Mouse (Mus musculus) liver, embryonic 14.5 days (tissue): ENCODE measurements at regions not wholly inside any gene's neighbourhood (a gene's known extent, or its start where the extent isn't known, plus 50 kb on each side); places are given as distances from the start of the nearest gene placed in this dataset.

ENCODE experiments used
- ATAC-seq: fragments of 200-750 bp; cut with Nextera tagmentation; 2 replicates; pipeline ENCODE4 v1.8.0; 2017; ENCODE audit warnings: moderate number of reproducible peaks, mild to moderate bottlenecking, moderate library complexity; ENCODE audit not compliant: insufficient read depth
- DNase-seq, 3 experiments: peaks; one replicate each; pipeline ENCODE4 v3.0.0-alpha.2; 2012 to 2013; ENCODE audit warnings: low read depth in 3 of 3, low spot score in 3 of 3
- H3K27ac ChIP-seq: fragments of 300-500 bp; sonication (generic); 2 replicates; pipeline ENCODE4 v1.5.1; 2014; ENCODE audit warnings: moderate library complexity, mild to moderate bottlenecking, control low read depth, inconsistent platforms
- H3K27me3 ChIP-seq: fragments of 300-500 bp; sonication (generic); 2 replicates; pipeline ENCODE4 v1.6.1; 2014; ENCODE audit warnings: mild to moderate bottlenecking, low read length, moderate library complexity; ENCODE audit not compliant: control insufficient read depth, insufficient read depth
- H3K36me3 ChIP-seq: fragments of 300-500 bp; sonication (generic); replicated peaks from 2 replicates; pipeline ENCODE4 v1.6.1; 2014; ENCODE audit warnings: low read depth; ENCODE audit not compliant: control insufficient read depth, insufficient read depth
- H3K4me1 ChIP-seq, 2 experiments: fragments of 200-500 bp in 1 of 2; fragments of 300-500 bp in 1 of 2; sonication (generic) in 1 of 2; replicated peaks; 2 replicates each; pipeline ENCODE4 v1.6.1; 2012 to 2014; ENCODE audit warnings: antibody characterized with exemption in 1 of 2, inconsistent platforms in 1 of 2, low read length in 1 of 2; ENCODE audit not compliant: control insufficient read depth in 2 of 2, insufficient read depth in 2 of 2
- H3K4me2 ChIP-seq: fragments of 300-500 bp; sonication (generic); 2 replicates; pipeline ENCODE4 v1.6.1; 2014; ENCODE audit warnings: low read depth, mild to moderate bottlenecking, control low read depth, moderate library complexity
- H3K4me3 ChIP-seq, 2 experiments: fragments of 200-500 bp in 1 of 2; fragments of 300-500 bp in 1 of 2; sonication (generic) in 1 of 2; 2 replicates each; pipeline ENCODE4 v1.5.1; 2012 to 2014; ENCODE audit warnings: low read depth in 2 of 2, low read length in 2 of 2, mild to moderate bottlenecking in 2 of 2, control low read depth in 1 of 2, inconsistent platforms in 1 of 2, moderate library complexity in 1 of 2; ENCODE audit not compliant: insufficient read depth in 1 of 2
- H3K9ac ChIP-seq: fragments of 300-500 bp; sonication (generic); replicated peaks from 2 replicates; pipeline ENCODE4 v1.6.1; 2014; ENCODE audit warnings: mild to moderate bottlenecking, control low read depth, moderate library complexity
- H3K9me3 ChIP-seq: fragments of 300-500 bp; sonication (generic); 2 replicates; pipeline ENCODE4 v1.6.1; 2016; ENCODE audit warnings: low read length, mixed read lengths; ENCODE audit not compliant: control insufficient read depth
- CTCF ChIP-seq: IDR thresholded peaks from 2 replicates; pipeline ENCODE4 v1.5.1; 2016; ENCODE audit warnings: antibody characterized with exemption, low read depth, control low read depth
- EP300 ChIP-seq: IDR thresholded peaks from 2 replicates; pipeline ENCODE4 v1.6.1; 2016; ENCODE audit warnings: antibody characterized with exemption, low read depth
- WGBS: fragments of 180-500 bp; shearing (Covaris S2); extraction: QIAGEN DNeasy Blood & Tissue Kit; methylation state at CpG from one replicate; pipeline ENCODE4 v1.1.7; 2014; ENCODE audit not compliant: insufficient replicate concordance; 5-methylcytosine and 5-hydroxymethylcytosine counted together

DNA sequence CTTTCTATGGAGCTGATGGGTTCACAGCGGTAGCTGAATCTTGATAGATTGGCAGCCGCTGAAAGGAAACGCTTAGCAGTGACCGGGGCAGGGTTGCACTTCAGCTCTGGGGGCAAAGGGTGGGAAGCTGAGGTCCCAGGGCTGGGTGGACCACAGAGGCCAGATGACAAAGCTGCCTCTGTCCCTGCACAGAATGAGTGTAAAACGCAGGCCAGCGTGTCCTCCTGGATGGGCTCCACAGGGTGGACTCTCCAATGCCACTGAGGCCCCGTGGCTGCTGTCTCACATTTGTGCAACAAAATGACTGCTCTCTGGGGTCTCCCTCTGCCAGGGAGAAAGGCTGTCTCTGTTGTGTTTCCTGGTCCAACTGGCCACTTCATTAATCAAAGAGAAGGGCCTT lies 179.8 kb downstream of the Tshz3 start:
- no peak overlapping the region for H3K9ac ChIP-seq
- no peak overlapping the region for H3K4me2 ChIP-seq
- ATAC-seq (no peak), DNase-seq (no peak)
- no peaks in the 10 kb centered on the region for H3K4me1 ChIP-seq
- WGBS: 41% methylated on average over 7 of the region's 7 CpGs
- H3K36me3 ChIP-seq: no peaks in the 10 kb centered on the region
- no peaks in the 10 kb centered on the region for H3K27me3 ChIP-seq
- H3K4me3 ChIP-seq: no peak overlapping the region
- H3K9me3 ChIP-seq: no peaks in the 10 kb centered on the region
- no peak for TF ChIP-seq EP300
- no peak for TF ChIP-seq CTCF
- H3K27ac ChIP-seq: no peak overlapping the region

DNA sequence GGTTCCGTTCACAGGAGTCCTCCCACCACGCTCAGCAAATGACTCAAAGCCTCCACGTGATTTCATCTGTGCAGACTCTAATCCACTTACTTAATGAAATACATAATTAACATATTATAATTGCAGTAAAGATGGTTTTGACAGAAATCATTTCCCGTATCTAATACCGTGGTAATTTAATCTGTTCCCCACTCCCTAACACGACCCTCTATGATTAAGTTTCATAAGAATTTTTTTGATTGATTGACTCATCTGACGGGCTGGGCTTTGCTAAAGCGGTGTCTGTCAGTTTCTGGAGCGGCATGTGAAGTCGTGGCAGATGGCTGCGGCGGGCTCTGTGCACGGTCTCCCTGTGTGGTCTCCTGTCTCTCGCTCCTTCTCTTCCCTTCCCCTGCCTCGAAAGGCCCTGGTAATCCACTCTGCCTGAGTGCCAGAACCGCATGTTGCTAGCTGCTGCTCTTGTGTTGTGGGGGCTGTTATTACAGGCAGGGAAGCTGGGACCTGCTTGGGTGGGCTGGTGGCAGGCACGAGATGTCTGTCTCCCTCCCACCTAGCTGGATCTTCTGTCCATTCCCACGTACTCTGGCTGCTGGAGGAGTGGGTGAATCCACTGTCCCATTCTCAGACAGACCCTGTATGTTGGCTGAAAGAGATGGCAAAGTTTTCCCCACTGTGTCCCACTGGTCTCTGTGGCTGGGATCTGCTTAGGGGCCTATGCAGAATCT lies 195.0 kb downstream of the Tshz3 start:
- Histone ChIP-seq H3K4me3 (no peak overlapping the region), H3K36me3 (no peaks in the 10 kb centered on the region), H3K27ac (no peak overlapping the region), H3K4me2 (no peak overlapping the region), H3K27me3 (no peaks in the 10 kb centered on the region), H3K9ac (no peak overlapping the region), H3K4me1 (no peaks in the 10 kb centered on the region), H3K9me3 (no peaks in the 10 kb centered on the region)
- TF ChIP-seq CTCF (no peak), EP300 (no peak)
- DNase-seq (no peak), ATAC-seq (no peak)
- 63% methylated on average over 18 of the region's 18 CpGs for WGBS

DNA sequence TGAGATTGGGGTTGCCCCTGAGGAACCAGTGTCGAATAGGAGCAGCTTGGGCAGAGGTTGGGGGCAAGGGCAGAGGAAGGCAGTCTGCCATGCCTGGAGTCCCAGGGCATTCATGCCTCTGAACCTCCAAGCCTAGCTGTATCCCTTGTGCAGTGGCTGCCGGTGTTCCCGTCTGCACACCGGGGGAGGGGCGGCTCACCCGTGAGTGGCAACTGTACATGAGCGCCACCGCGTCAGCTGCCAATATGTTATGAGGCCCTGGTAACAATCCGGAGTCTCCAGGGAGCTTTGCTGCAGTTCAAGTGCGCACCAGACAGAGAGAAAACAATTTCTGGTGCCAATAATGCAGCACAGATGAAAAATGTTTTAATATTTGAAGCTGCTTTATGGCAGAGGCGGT lies 198.4 kb downstream of the Tshz3 start:
- WGBS: 70% methylated on average over 12 of the region's 12 CpGs
- no peak for DNase-seq
- no peak overlapping the region for H3K4me2 ChIP-seq
- H3K36me3 ChIP-seq: no peaks in the 10 kb centered on the region
- H3K9me3 ChIP-seq: no peaks in the 10 kb centered on the region
- H3K9ac ChIP-seq: no peak overlapping the region
- no peaks in the 10 kb centered on the region for H3K27me3 ChIP-seq
- no peak overlapping the region for H3K27ac ChIP-seq
- no peak for ATAC-seq
- H3K4me1 ChIP-seq: no peaks in the 10 kb centered on the region
- no peak overlapping the region for H3K4me3 ChIP-seq
- TF ChIP-seq CTCF (no peak), EP300 (no peak)

DNA sequence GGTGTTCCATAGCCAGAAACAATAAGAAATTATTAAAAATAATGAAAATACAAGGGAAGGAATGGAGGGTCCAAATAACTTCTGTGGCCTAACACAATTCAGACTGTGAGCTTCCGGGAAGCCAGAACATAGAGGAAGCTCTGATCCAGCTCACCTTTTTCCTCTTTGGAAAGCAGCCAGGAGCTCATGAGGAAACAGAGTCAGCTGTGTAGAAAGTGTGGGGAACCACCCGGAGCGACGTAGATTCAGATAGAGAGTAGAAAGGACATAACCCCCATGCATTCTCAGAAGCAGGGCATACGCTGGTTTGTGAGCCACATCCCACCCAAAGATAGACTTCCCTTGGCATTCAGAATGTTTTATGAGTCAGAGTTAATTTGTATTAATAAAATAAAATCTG lies 203.6 kb downstream of the Tshz3 start:
- 64% methylated on average over 5 of the region's 5 CpGs for WGBS
- TF ChIP-seq CTCF (no peak), EP300 (no peak)
- Histone ChIP-seq H3K4me1 (no peaks in the 10 kb centered on the region), H3K4me3 (no peak overlapping the region), H3K36me3 (no peaks in the 10 kb centered on the region), H3K9ac (no peak overlapping the region), H3K4me2 (no peak overlapping the region), H3K27me3 (no peaks in the 10 kb centered on the region), H3K9me3 (no peaks in the 10 kb centered on the region), H3K27ac (no peak overlapping the region)
- DNase-seq (no peak), ATAC-seq (no peak)

DNA sequence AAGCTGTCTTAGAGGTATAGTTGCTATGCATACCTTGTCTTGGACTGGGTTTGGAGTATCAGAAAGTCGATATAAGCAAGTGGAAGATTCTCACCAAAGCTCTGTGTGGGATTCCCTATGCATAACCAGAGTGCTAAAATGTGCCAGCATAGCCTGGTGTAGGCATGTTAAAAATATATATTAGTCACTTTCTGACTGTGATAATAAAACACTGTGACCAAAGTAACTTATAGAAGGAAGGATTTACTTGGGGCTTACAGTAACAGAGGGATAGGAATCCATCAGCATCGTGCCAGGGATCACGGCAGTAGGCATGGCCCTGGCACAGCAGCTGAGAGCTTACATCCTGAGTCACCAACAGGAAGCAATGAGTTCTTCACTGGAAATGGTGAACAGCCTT lies 215.4 kb downstream of the Tshz3 start:
- Histone ChIP-seq H3K27ac (no peak overlapping the region), H3K9ac (no peak overlapping the region), H3K36me3 (no peaks in the 10 kb centered on the region), H3K4me3 (no peak overlapping the region), H3K4me1 (no peaks in the 10 kb centered on the region), H3K27me3 (no peaks in the 10 kb centered on the region), H3K9me3 (no peaks in the 10 kb centered on the region), H3K4me2 (no peak overlapping the region)
- DNase-seq (no peak), ATAC-seq (no peak)
- 62% methylated on average over 3 of the region's 3 CpGs for WGBS
- no peak for TF ChIP-seq EP300
- TF ChIP-seq CTCF: no peak
